Mouse (Mus musculus): ENCODE measurements around the gene Ppie. TPM values are rescaled to one million over a fixed set of nuclear protein-coding genes. Genes with fewer than 3 reads are reported as not detected.
"Not testable (repeated sequence)": the region's sequence is repeated elsewhere in the genome, so short reads cannot be mapped to it uniquely, and the experiment has no call there.

The Ppie gene
- total and polyA plus RNA-seq, 2 experiments from 2014 or later, result 28.9 to 47.7 TPM

- Histone ChIP-seq H3K4me3 (ENCODE audit: low read depth, low read length) (peak within 1 kb of the TSS; percentile 32), H3K4me2 (ENCODE audit: low read depth) (peak within 1 kb of the TSS; percentile 62), H3K36me3 (ENCODE audit: insufficient read depth) (no peaks in the 10 kb centered on the region), H3K4me1 (ENCODE audit: insufficient read depth) (0 out of 2 replicates have a peak, but pooled peaks cover 4% of the 10 kb centered on the region), H3K27me3 (ENCODE audit: insufficient read depth, low read length) (no peaks in the 10 kb centered on the region), H3K27ac (ENCODE audit: low read depth, low read length) (no peak within 1 kb of the TSS), H3K9ac (peak within 1 kb of the TSS; percentile 45), H3K9me3 (ENCODE audit: low read length) (no peaks in the 10 kb centered on the region)
- DNase-seq (peak; percentile 29), ATAC-seq (peak; percentile 47)
- WGBS, result 20% methylated on average over 22 of the region's 22 CpGs
- no peak for TF ChIP-seq CTCF (IDR thresholded peaks at IDR 0.05; ENCODE audit: low read depth)
These were observed 23.7 kb downstream of the Ppie start, which contains the start of gene Oxct2b for GRCm38 (mm10) chr4:123116011-123116410. TSS of gene Oxct2b (plus strand) at chr4:123116266.

- H3K9me3 ChIP-seq (ENCODE audit: low read length); DNase-seq; H3K27ac ChIP-seq (ENCODE audit: low read depth, low read length); H3K4me3 ChIP-seq (ENCODE audit: low read depth, low read length); H3K4me2 ChIP-seq (ENCODE audit: low read depth); H3K4me1 ChIP-seq (ENCODE audit: insufficient read depth); H3K9ac ChIP-seq; H3K36me3 ChIP-seq (ENCODE audit: insufficient read depth); H3K27me3 ChIP-seq (ENCODE audit: insufficient read depth, low read length); ATAC-seq: not testable (repeated sequence)
- 98% methylated on average over 4 of the region's 4 CpGs for WGBS
These were observed 25.1 kb downstream of the Ppie start for GRCm38 (mm10) chr4:123114651-123115050.

GRCm38 (mm10) chr4:123112216-123112764, 27.5 kb downstream of the Ppie start:
- Histone ChIP-seq H3K27me3 (ENCODE audit: insufficient read depth, low read length) (no peaks in the 10 kb centered on the region), H3K9ac (no peak overlapping the region), H3K4me1 (ENCODE audit: insufficient read depth) (0 out of 2 replicates have a peak, but pooled peaks cover 4% of the 10 kb centered on the region), H3K9me3 (ENCODE audit: low read length) (no peaks in the 10 kb centered on the region), H3K36me3 (ENCODE audit: insufficient read depth) (no peaks in the 10 kb centered on the region), H3K27ac (ENCODE audit: low read depth, low read length) (no peak overlapping the region), H3K4me2 (ENCODE audit: low read depth) (no peak overlapping the region), H3K4me3 (ENCODE audit: low read depth, low read length) (no peak overlapping the region)
- 74% methylated on average over 8 of the region's 8 CpGs for WGBS
- ATAC-seq, result no peak
- no peak for TF ChIP-seq CTCF (IDR thresholded peaks at IDR 0.05; ENCODE audit: low read depth)
- no peak for DNase-seq

- not testable (repeated sequence) for H3K9ac ChIP-seq; H3K4me1 ChIP-seq (ENCODE audit: insufficient read depth); H3K27ac ChIP-seq (ENCODE audit: low read depth, low read length); H3K9me3 ChIP-seq (ENCODE audit: low read length); H3K36me3 ChIP-seq (ENCODE audit: insufficient read depth); H3K27me3 ChIP-seq (ENCODE audit: insufficient read depth, low read length); H3K4me2 ChIP-seq (ENCODE audit: low read depth); H3K4me3 ChIP-seq (ENCODE audit: low read depth, low read length); DNase-seq; ATAC-seq
- 75% methylated on average over 10 of the region's 10 CpGs for WGBS
These were observed 28.3 kb downstream of the Ppie start for GRCm38 (mm10) chr4:123111275-123111983.

GRCm38 (mm10) chr4:123110751-123111150, 29.0 kb downstream of the Ppie start:
- 0 out of 2 replicates have a peak, but pooled peaks cover under 1% of the 10 kb centered on the region for H3K4me1 ChIP-seq (ENCODE audit: insufficient read depth)
- 87% methylated on average over 4 of the region's 4 CpGs for WGBS
- no peak overlapping the region for H3K4me3 ChIP-seq (ENCODE audit: low read depth, low read length)
- ATAC-seq (no peak), DNase-seq (no peak)
- peaks cover 4% of the 10 kb centered on the region; the same call in 1 of the 2 replicates for H3K27me3 ChIP-seq (ENCODE audit: insufficient read depth, low read length)
- no peaks in the 10 kb centered on the region for H3K9me3 ChIP-seq (ENCODE audit: low read length)
- H3K27ac ChIP-seq (ENCODE audit: low read depth, low read length), result no peak overlapping the region
- no peak for TF ChIP-seq CTCF (IDR thresholded peaks at IDR 0.05; ENCODE audit: low read depth)
- no peak overlapping the region for H3K9ac ChIP-seq
- no peak overlapping the region for H3K4me2 ChIP-seq (ENCODE audit: low read depth)
- no peaks in the 10 kb centered on the region for H3K36me3 ChIP-seq (ENCODE audit: insufficient read depth)

GRCm38 (mm10) chr4:123108056-123108455, 31.7 kb downstream of the Ppie start:
- DNase-seq (no peak), ATAC-seq (no peak)
- Histone ChIP-seq H3K27me3 (ENCODE audit: insufficient read depth, low read length) (peaks cover 20% of the 10 kb centered on the region), H3K4me2 (ENCODE audit: low read depth) (no peak overlapping the region), H3K9me3 (ENCODE audit: low read length) (no peaks in the 10 kb centered on the region), H3K4me1 (ENCODE audit: insufficient read depth) (no peaks in the 10 kb centered on the region), H3K27ac (ENCODE audit: low read depth, low read length) (no peak overlapping the region), H3K4me3 (ENCODE audit: low read depth, low read length) (no peak overlapping the region), H3K9ac (no peak overlapping the region), H3K36me3 (ENCODE audit: insufficient read depth) (no peaks in the 10 kb centered on the region)
- 89% methylated on average over 5 of the region's 5 CpGs for WGBS
- no peak for TF ChIP-seq CTCF (IDR thresholded peaks at IDR 0.05; ENCODE audit: low read depth)

- no peak for ATAC-seq
- no peak for DNase-seq
- no peaks in the 10 kb centered on the region for H3K36me3 ChIP-seq (ENCODE audit: insufficient read depth)
- TF ChIP-seq CTCF (IDR thresholded peaks at IDR 0.05; ENCODE audit: low read depth), result no peak
- no peak overlapping the region for H3K27ac ChIP-seq (ENCODE audit: low read depth, low read length)
- H3K9me3 ChIP-seq (ENCODE audit: low read length), result no peaks in the 10 kb centered on the region
- no peaks in the 10 kb centered on the region for H3K4me1 ChIP-seq (ENCODE audit: insufficient read depth)
- peaks cover 20% of the 10 kb centered on the region for H3K27me3 ChIP-seq (ENCODE audit: insufficient read depth, low read length)
- no peak overlapping the region for H3K9ac ChIP-seq
- WGBS, result 84% methylated on average over 2 of the region's 2 CpGs
- H3K4me3 ChIP-seq (ENCODE audit: low read depth, low read length), result no peak overlapping the region
- H3K4me2 ChIP-seq (ENCODE audit: low read depth), result no peak overlapping the region
These were observed 32.9 kb downstream of the Ppie start for GRCm38 (mm10) chr4:123106864-123107263.

- ATAC-seq; H3K9ac ChIP-seq; H3K36me3 ChIP-seq (ENCODE audit: insufficient read depth); H3K4me2 ChIP-seq (ENCODE audit: low read depth); H3K9me3 ChIP-seq (ENCODE audit: low read length); DNase-seq; H3K27ac ChIP-seq (ENCODE audit: low read depth, low read length); H3K4me1 ChIP-seq (ENCODE audit: insufficient read depth); H3K4me3 ChIP-seq (ENCODE audit: low read depth, low read length): not testable (repeated sequence)
- peaks cover 20% of the 10 kb centered on the region for H3K27me3 ChIP-seq (ENCODE audit: insufficient read depth, low read length)
- 91% methylated on average over 7 of the region's 7 CpGs for WGBS
These were observed 33.8 kb downstream of the Ppie start for GRCm38 (mm10) chr4:123105929-123106328.

All from forebrain, postnatal 0 days (tissue).